Mouse (Mus musculus) 3134 (cell line): ENCODE measurements around the gene Rnf111.

Source experiments
- DNase-seq: peaks from one replicate; pipeline ENCODE4 v3.0.0-alpha.2; 2011; ENCODE audit warnings: low spot score; ENCODE audit not compliant: insufficient read length; ENCODE audit errors: extremely low read depth

Gene Rnf111

GRCm38 (mm10) chr9:70406596-70406995, 96.9 kb downstream of the Rnf111 start:
- no peak for DNase-seq

- DNase-seq, result no peak
Observed at GRCm38 (mm10) chr9:70401937-70402539, 101.5 kb downstream of the Rnf111 start.

DNA sequence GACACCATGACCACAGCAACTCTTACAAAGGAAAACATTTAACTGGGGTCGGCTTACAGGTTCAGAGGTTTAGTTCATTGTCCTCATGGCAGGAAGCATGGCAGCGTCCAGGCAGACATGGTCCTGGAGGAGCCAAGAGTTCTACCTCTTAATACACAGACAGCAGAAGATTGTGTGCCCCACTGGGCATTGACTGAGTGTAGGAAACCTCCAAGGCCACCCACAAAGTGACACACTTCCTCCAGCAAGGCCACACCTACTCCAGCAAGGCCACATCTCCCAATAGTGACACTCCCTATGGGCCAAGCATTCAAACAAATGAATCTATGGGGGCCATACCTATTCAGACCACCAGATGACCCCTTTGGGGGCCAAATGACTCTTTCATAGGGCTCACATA, 107.4 kb downstream of the Rnf111 start:
- DNase-seq, result no peak

DNA sequence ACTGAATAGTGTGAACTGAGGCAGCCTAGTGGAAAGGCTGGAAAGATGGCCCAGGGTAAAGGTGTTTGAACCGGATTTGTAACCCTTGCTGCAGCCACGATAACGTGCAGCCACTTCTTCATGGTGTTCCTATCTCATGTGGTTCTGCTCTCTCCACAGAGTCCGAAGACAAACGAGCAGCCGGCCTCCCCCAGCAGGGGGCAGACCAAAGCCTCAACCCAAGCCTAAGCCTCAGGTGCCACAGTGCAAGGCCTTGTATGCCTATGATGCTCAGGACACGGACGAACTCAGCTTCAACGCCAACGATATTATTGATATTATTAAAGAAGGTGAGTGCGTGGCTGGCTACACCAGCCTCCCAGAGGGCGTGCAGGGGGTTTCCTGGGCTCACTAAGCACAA, 107.9 kb downstream of the Rnf111 start:
- DNase-seq, result no peak

DNA sequence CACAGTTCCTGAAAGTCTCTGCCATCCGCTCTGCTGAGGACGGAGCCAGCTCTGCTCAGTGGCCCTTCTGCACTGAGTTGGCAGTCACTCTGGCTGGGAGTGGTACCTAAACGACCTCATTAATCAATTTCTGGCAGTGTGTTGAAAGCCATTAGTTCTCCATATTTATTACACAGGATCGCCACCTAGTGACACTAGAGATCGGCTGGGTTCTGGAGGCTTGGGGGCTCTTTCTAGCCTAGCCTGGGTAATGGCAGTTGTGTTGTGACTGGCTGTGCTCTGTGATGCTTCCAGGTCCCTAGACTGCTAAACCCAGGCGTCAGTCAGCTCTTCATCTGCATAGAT, 111.0 kb downstream of the Rnf111 start:
- no peak for DNase-seq

GRCm38 (mm10) chr9:70391660-70392562, 111.6 kb downstream of the Rnf111 start:
- no peak for DNase-seq

DNA sequence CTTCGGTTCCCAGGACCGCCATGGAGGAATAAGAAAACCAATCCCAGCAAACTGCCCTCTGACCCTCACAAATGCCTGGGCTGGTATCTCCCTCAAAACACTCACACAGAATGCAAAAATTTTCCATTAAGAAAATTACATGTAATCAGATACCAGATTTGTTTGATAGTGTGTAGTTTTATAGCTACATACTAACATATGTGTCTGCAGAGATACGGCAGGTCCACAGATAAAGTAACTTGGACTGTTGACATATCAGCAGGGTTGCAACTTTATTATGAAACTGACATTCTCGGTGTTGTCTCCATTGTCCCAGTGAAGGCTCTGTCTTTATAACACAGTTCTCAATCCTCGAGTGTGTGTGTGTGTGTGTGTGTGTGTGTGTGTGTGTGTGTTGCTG, 112.5 kb downstream of the Rnf111 start:
- no peak for DNase-seq

GRCm38 (mm10) chr9:70389548-70389947, 114.0 kb downstream of the Rnf111 start:
- no peak for DNase-seq

DNA sequence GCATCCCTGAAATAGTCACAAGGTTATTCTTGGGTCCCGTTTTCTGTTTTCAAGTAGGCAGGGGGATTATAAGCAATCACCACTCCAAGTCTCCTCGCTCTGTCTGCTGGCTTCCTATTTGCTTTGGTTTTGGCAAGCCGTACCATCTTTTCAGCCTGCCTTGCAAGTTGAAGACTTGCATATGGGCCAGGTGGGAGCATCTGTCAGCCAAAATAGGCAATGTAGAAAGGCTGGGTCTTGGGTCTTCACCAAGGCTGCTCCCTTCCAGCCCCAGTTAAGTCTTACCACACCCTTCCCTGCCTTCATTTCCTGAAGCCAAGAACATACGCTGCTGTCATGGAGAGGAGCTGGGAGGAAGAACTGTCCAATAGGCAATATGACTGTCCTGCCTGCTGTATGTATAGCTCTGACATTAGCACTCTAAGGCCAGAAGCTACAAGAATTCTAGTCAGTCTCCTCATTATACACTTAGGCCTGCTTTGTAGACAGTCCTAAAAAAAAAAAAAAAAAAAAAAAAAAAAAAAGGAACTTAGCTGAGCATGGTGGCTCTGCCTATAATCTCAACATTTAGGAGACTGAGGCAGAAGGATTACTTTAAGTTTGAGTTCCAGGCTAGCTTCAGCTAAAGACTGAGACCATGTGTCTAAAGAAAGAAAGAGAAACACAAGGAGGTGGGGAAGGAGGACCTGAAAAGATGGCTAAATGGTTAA, 116.0 kb downstream of the Rnf111 start:
- no peak for DNase-seq

- no peak for DNase-seq
Observed at GRCm38 (mm10) chr9:70384958-70385728, 118.4 kb downstream of the Rnf111 start.

DNA sequence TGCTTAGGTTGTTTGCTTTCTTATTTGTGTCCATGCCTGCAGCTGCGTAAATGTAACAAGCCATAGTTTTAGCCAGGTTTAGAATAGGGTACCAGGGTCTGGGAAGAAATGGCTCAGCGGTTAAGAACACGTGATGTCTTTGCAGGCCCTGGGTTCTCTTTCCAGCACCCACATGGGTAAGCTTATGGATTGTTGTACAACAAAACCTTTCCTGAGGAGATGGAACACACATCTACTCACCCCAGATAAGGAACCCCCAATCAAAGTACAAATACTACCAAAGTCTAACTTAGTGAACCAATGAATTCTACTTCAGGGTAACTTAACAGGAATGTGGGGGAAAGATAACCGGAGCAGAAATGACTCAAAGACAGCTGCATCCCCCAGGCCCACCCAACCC, 119.0 kb downstream of the Rnf111 start:
- DNase-seq, result no peak

GRCm38 (mm10) chr9:70383750-70384149, 119.8 kb downstream of the Rnf111 start:
- DNase-seq, result no peak

DNA sequence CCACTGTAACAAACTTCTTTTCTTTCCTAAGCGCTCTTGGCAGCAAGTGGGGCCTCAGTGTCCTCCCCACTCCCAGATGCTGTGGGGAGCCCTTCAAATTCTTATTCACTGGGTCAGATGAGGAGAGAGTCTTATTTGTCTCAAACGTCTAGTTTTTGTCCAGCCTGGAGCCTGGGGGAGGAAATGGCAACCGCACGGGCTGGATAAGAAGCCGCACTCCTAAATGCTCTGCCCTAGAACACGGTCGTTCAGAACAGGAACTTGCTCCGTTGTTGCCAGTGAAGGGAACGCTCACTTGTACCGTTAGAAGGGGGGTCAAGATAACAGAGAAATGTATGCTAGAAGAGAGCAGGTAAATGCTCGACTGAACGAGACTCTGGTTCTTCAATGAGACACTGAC, 121.4 kb downstream of the Rnf111 start:
- no peak for DNase-seq

GRCm38 (mm10) chr9:70379502-70380467, 123.7 kb downstream of the Rnf111 start:
- DNase-seq, result no peak
